Mouse (Mus musculus) E14TG2a.4 (cell line): ENCODE measurements around the gene Tdp2.

Experiments
- CTCF ChIP-seq: conservative IDR thresholded peaks from 2 replicates; pipeline ENCODE4 v1.5.1; 2014; ENCODE audit warnings: low read length
- NANOG ChIP-seq: IDR thresholded peaks from 2 replicates; pipeline ENCODE4 v1.6.1; 2014; ENCODE audit warnings: borderline replicate concordance, low read length, mixed read lengths
- POU5F1 ChIP-seq: IDR thresholded peaks from 2 replicates; pipeline ENCODE4 v1.6.1; 2014; ENCODE audit warnings: low read length, borderline replicate concordance

- TF ChIP-seq CTCF = no peak
- no peak for TF ChIP-seq POU5F1
- TF ChIP-seq NANOG = no peak
Observed at GRCm38 (mm10) chr13:24879359-24880040, 48.0 kb downstream of the Tdp2 start.
